Mouse (Mus musculus): ENCODE results near the gene Capzb. TPM values are rescaled to one million over a fixed set of nuclear protein-coding genes. Genes with fewer than 3 reads are reported as not detected.

Capzb gene
- polyA plus RNA-seq, 1 experiment from 2014 or later: 307 TPM

- Histone ChIP-seq H3K9ac (ENCODE audit: low read length) (no peak overlapping the region), H3K27ac (replicated peaks; ENCODE audit: low read depth, low read length) (no peak overlapping the region), H3K4me1 (ENCODE audit: control insufficient read depth, insufficient read depth, low read length) (no peaks in the 10 kb centered on the region), H3K36me3 (ENCODE audit: control insufficient read depth, insufficient read depth, low read length) (no peaks in the 10 kb centered on the region), H3K4me2 (ENCODE audit: low read depth, severe bottlenecking) (no peak overlapping the region), H3K4me3 (ENCODE audit: low read depth, low read length) (no peak overlapping the region), H3K9me3 (ENCODE audit: control insufficient read depth, low read length) (no peaks in the 10 kb centered on the region), H3K27me3 (ENCODE audit: control insufficient read depth, insufficient read depth, low read length) (no peaks in the 10 kb centered on the region)
- ATAC-seq (ENCODE audit: insufficient number of reproducible peaks, low FRiP score, low TSS enrichment, low read depth): no peak
- WGBS: 91% methylated on average over 14 of the region's 14 CpGs
- no peak for DNase-seq (ENCODE audit: low spot score)
Measured at GRCm38 (mm10) chr4:139158350-139158749, 34.3 kb upstream of the Capzb start.

- DNase-seq (ENCODE audit: low spot score) (no peak), ATAC-seq (ENCODE audit: insufficient number of reproducible peaks, low FRiP score, low TSS enrichment, low read depth) (no peak)
- no peaks in the 10 kb centered on the region for H3K27me3 ChIP-seq (ENCODE audit: control insufficient read depth, insufficient read depth, low read length)
- H3K9me3 ChIP-seq (ENCODE audit: control insufficient read depth, low read length): no peaks in the 10 kb centered on the region
- no peak overlapping the region for H3K4me2 ChIP-seq (ENCODE audit: low read depth, severe bottlenecking)
- no peak overlapping the region for H3K4me3 ChIP-seq (ENCODE audit: low read depth, low read length)
- 83% methylated on average over 2 of the region's 2 CpGs for WGBS
- H3K4me1 ChIP-seq (ENCODE audit: control insufficient read depth, insufficient read depth, low read length): no peaks in the 10 kb centered on the region
- H3K9ac ChIP-seq (ENCODE audit: low read length): no peak overlapping the region
- no peaks in the 10 kb centered on the region for H3K36me3 ChIP-seq (ENCODE audit: control insufficient read depth, insufficient read depth, low read length)
- no peak overlapping the region for H3K27ac ChIP-seq (replicated peaks; ENCODE audit: low read depth, low read length)
Measured at GRCm38 (mm10) chr4:139161076-139161475, 31.6 kb upstream of the Capzb start.

GRCm38 (mm10) chr4:139164082-139164481 is 28.6 kb upstream of the Capzb start:
- WGBS: 83% methylated on average over 6 of the region's 6 CpGs
- H3K27ac ChIP-seq (replicated peaks; ENCODE audit: low read depth, low read length): no peak overlapping the region
- no peaks in the 10 kb centered on the region for H3K27me3 ChIP-seq (ENCODE audit: control insufficient read depth, insufficient read depth, low read length)
- no peak overlapping the region for H3K4me2 ChIP-seq (ENCODE audit: low read depth, severe bottlenecking)
- no peaks in the 10 kb centered on the region for H3K36me3 ChIP-seq (ENCODE audit: control insufficient read depth, insufficient read depth, low read length)
- H3K4me3 ChIP-seq (ENCODE audit: low read depth, low read length): no peak overlapping the region
- H3K9me3 ChIP-seq (ENCODE audit: control insufficient read depth, low read length): no peaks in the 10 kb centered on the region
- no peak overlapping the region for H3K9ac ChIP-seq (ENCODE audit: low read length)
- DNase-seq (ENCODE audit: low spot score): no peak
- no peaks in the 10 kb centered on the region for H3K4me1 ChIP-seq (ENCODE audit: control insufficient read depth, insufficient read depth, low read length)
- no peak for ATAC-seq (ENCODE audit: insufficient number of reproducible peaks, low FRiP score, low TSS enrichment, low read depth)

GRCm38 (mm10) chr4:139165259-139165658 is 27.4 kb upstream of the Capzb start:
- no peaks in the 10 kb centered on the region for H3K27me3 ChIP-seq (ENCODE audit: control insufficient read depth, insufficient read depth, low read length)
- H3K9ac ChIP-seq (ENCODE audit: low read length): no peak overlapping the region
- H3K9me3 ChIP-seq (ENCODE audit: control insufficient read depth, low read length): no peaks in the 10 kb centered on the region
- no peak overlapping the region for H3K27ac ChIP-seq (replicated peaks; ENCODE audit: low read depth, low read length)
- H3K4me3 ChIP-seq (ENCODE audit: low read depth, low read length): no peak overlapping the region
- no peak for ATAC-seq (ENCODE audit: insufficient number of reproducible peaks, low FRiP score, low TSS enrichment, low read depth)
- no peaks in the 10 kb centered on the region for H3K4me1 ChIP-seq (ENCODE audit: control insufficient read depth, insufficient read depth, low read length)
- H3K4me2 ChIP-seq (ENCODE audit: low read depth, severe bottlenecking): no peak overlapping the region
- no peaks in the 10 kb centered on the region for H3K36me3 ChIP-seq (ENCODE audit: control insufficient read depth, insufficient read depth, low read length)
- WGBS: 90% methylated on average over 8 of the region's 8 CpGs
- no peak for DNase-seq (ENCODE audit: low spot score)

- Histone ChIP-seq H3K36me3 (ENCODE audit: control insufficient read depth, insufficient read depth, low read length) (no peaks in the 10 kb centered on the region), H3K9me3 (ENCODE audit: control insufficient read depth, low read length) (no peaks in the 10 kb centered on the region), H3K4me1 (ENCODE audit: control insufficient read depth, insufficient read depth, low read length) (no peaks in the 10 kb centered on the region), H3K4me2 (ENCODE audit: low read depth, severe bottlenecking) (no peak overlapping the region), H3K9ac (ENCODE audit: low read length) (no peak overlapping the region), H3K27me3 (ENCODE audit: control insufficient read depth, insufficient read depth, low read length) (no peaks in the 10 kb centered on the region), H3K4me3 (ENCODE audit: low read depth, low read length) (no peak overlapping the region), H3K27ac (replicated peaks; ENCODE audit: low read depth, low read length) (no peak overlapping the region)
- ATAC-seq (ENCODE audit: insufficient number of reproducible peaks, low FRiP score, low TSS enrichment, low read depth) (no peak), DNase-seq (ENCODE audit: low spot score) (no peak)
- WGBS: 85% methylated on average over 8 of the region's 8 CpGs
Measured at GRCm38 (mm10) chr4:139166244-139166643, 26.5 kb upstream of the Capzb start.

GRCm38 (mm10) chr4:139167107-139167506 is 25.6 kb upstream of the Capzb start:
- Histone ChIP-seq H3K36me3 (ENCODE audit: control insufficient read depth, insufficient read depth, low read length) (no peaks in the 10 kb centered on the region), H3K4me2 (ENCODE audit: low read depth, severe bottlenecking) (no peak overlapping the region), H3K27me3 (ENCODE audit: control insufficient read depth, insufficient read depth, low read length) (no peaks in the 10 kb centered on the region), H3K9ac (ENCODE audit: low read length) (no peak overlapping the region), H3K9me3 (ENCODE audit: control insufficient read depth, low read length) (no peaks in the 10 kb centered on the region), H3K27ac (replicated peaks; ENCODE audit: low read depth, low read length) (no peak overlapping the region), H3K4me3 (ENCODE audit: low read depth, low read length) (no peak overlapping the region), H3K4me1 (ENCODE audit: control insufficient read depth, insufficient read depth, low read length) (no peaks in the 10 kb centered on the region)
- 46% methylated on average over 8 of the region's 8 CpGs for WGBS
- DNase-seq (ENCODE audit: low spot score) (no peak), ATAC-seq (ENCODE audit: insufficient number of reproducible peaks, low FRiP score, low TSS enrichment, low read depth) (peak; percentile 51; the same call in 1 of the 2 replicates)

GRCm38 (mm10) chr4:139168985-139169747 is 23.5 kb upstream of the Capzb start:
- H3K4me1 ChIP-seq (ENCODE audit: control insufficient read depth, insufficient read depth, low read length): no peaks in the 10 kb centered on the region
- WGBS: 65% methylated on average over 15 of the region's 15 CpGs
- no peak overlapping the region for H3K27ac ChIP-seq (replicated peaks; ENCODE audit: low read depth, low read length)
- H3K27me3 ChIP-seq (ENCODE audit: control insufficient read depth, insufficient read depth, low read length): no peaks in the 10 kb centered on the region
- ATAC-seq (ENCODE audit: insufficient number of reproducible peaks, low FRiP score, low TSS enrichment, low read depth) (no peak), DNase-seq (ENCODE audit: low spot score) (peak; percentile 53)
- no peaks in the 10 kb centered on the region for H3K36me3 ChIP-seq (ENCODE audit: control insufficient read depth, insufficient read depth, low read length)
- H3K9ac ChIP-seq (ENCODE audit: low read length): no peak overlapping the region
- H3K4me2 ChIP-seq (ENCODE audit: low read depth, severe bottlenecking): no peak overlapping the region
- H3K9me3 ChIP-seq (ENCODE audit: control insufficient read depth, low read length): no peaks in the 10 kb centered on the region
- no peak overlapping the region for H3K4me3 ChIP-seq (ENCODE audit: low read depth, low read length)

GRCm38 (mm10) chr4:139169748-139170279 is 22.9 kb upstream of the Capzb start:
- H3K27me3 ChIP-seq (ENCODE audit: control insufficient read depth, insufficient read depth, low read length): no peaks in the 10 kb centered on the region
- 78% methylated on average over 12 of the region's 12 CpGs for WGBS
- ATAC-seq (ENCODE audit: insufficient number of reproducible peaks, low FRiP score, low TSS enrichment, low read depth): no peak
- no peaks in the 10 kb centered on the region for H3K4me1 ChIP-seq (ENCODE audit: control insufficient read depth, insufficient read depth, low read length)
- no peak for DNase-seq (ENCODE audit: low spot score)
- H3K4me3 ChIP-seq (ENCODE audit: low read depth, low read length): no peak overlapping the region
- H3K9ac ChIP-seq (ENCODE audit: low read length): no peak overlapping the region
- H3K27ac ChIP-seq (replicated peaks; ENCODE audit: low read depth, low read length): no peak overlapping the region
- H3K36me3 ChIP-seq (ENCODE audit: control insufficient read depth, insufficient read depth, low read length): no peaks in the 10 kb centered on the region
- no peaks in the 10 kb centered on the region for H3K9me3 ChIP-seq (ENCODE audit: control insufficient read depth, low read length)
- H3K4me2 ChIP-seq (ENCODE audit: low read depth, severe bottlenecking): no peak overlapping the region

Data from limb, embryonic 11.5 days (tissue).